Mouse (Mus musculus): ENCODE results near the gene Nhsl2.

- TF ChIP-seq CTCF (IDR thresholded peaks at IDR 0.05; ENCODE audit: insufficient read depth, low read depth, low read length) (no peak), POLR2A (IDR thresholded peaks at IDR 0.05; ENCODE audit: insufficient read depth, low read depth, low read length) (no peak)
These were observed 227.9 kb downstream of the Nhsl2 start for GRCm38 (mm10) chrX:102076886-102077765.
